Mouse (Mus musculus): Measurements from ENCODE around the gene Creg1. TPM values are rescaled to one million over a fixed set of nuclear protein-coding genes. Genes with fewer than 3 reads are reported as not detected.

The Creg1 gene
- polyA plus RNA-seq, 1 experiment from 2014 or later, result 35.2 TPM

GRCm38 (mm10) chr1:165726986-165727385 is 36.6 kb upstream of the Creg1 start:
- no peaks in the 10 kb centered on the region for H3K27me3 ChIP-seq (ENCODE audit: control insufficient read depth, insufficient read depth, low read length)
- H3K9me3 ChIP-seq (ENCODE audit: control insufficient read depth, low read length), result no peaks in the 10 kb centered on the region
- no peak for ATAC-seq (ENCODE audit: low FRiP score)
- no peak for DNase-seq (ENCODE audit: low spot score)
- WGBS, result 30% methylated on average over 1 of the region's 1 CpGs
- no peaks in the 10 kb centered on the region for H3K4me1 ChIP-seq (replicated peaks; ENCODE audit: control insufficient read depth, insufficient read depth, low read length)
- H3K4me2 ChIP-seq (replicated peaks), result no peak overlapping the region
- H3K27ac ChIP-seq, result no peak overlapping the region
- H3K9ac ChIP-seq, result no peak overlapping the region
- H3K36me3 ChIP-seq (replicated peaks; ENCODE audit: control insufficient read depth, insufficient read depth), result no peaks in the 10 kb centered on the region
- H3K4me3 ChIP-seq (replicated peaks; ENCODE audit: low read length), result no peak overlapping the region

- no peak overlapping the region for H3K27ac ChIP-seq
- H3K4me1 ChIP-seq (replicated peaks; ENCODE audit: control insufficient read depth, insufficient read depth, low read length), result no peaks in the 10 kb centered on the region
- H3K36me3 ChIP-seq (replicated peaks; ENCODE audit: control insufficient read depth, insufficient read depth), result no peaks in the 10 kb centered on the region
- no peak overlapping the region for H3K4me3 ChIP-seq (replicated peaks; ENCODE audit: low read length)
- H3K9me3 ChIP-seq (ENCODE audit: control insufficient read depth, low read length), result no peaks in the 10 kb centered on the region
- ATAC-seq (ENCODE audit: low FRiP score) (no peak), DNase-seq (ENCODE audit: low spot score) (no peak)
- no peak overlapping the region for H3K4me2 ChIP-seq (replicated peaks)
- H3K9ac ChIP-seq, result no peak overlapping the region
- WGBS, result 93% methylated on average over 3 of the region's 3 CpGs
- no peaks in the 10 kb centered on the region for H3K27me3 ChIP-seq (ENCODE audit: control insufficient read depth, insufficient read depth, low read length)
Observed at GRCm38 (mm10) chr1:165728057-165728639, 35.4 kb upstream of the Creg1 start.

DNA sequence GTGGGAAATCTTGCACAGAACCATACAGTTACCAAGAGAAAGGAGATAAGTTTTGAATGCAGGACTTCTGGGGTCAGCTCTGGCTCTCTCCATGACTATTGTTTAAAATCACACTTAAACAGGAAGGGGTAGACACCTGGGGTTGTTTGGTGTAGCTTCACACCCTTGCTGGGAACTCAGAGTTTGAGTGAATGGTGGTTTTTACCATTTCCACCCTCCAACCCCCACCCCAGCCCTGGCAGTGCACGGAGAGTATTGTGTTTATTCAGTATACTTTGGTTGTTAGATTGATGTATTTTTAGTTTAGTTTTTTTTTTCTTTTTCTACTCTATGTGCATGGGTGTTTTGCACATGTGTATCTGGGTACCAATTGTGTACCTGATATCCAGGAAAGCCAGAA is 33.4 kb upstream of the Creg1 start:
- H3K4me2 ChIP-seq (replicated peaks), result no peak overlapping the region
- H3K9ac ChIP-seq, result no peak overlapping the region
- DNase-seq (ENCODE audit: low spot score) (no peak), ATAC-seq (ENCODE audit: low FRiP score) (no peak)
- H3K27me3 ChIP-seq (ENCODE audit: control insufficient read depth, insufficient read depth, low read length), result no peaks in the 10 kb centered on the region
- H3K27ac ChIP-seq, result no peak overlapping the region
- no peaks in the 10 kb centered on the region for H3K36me3 ChIP-seq (replicated peaks; ENCODE audit: control insufficient read depth, insufficient read depth)
- 48% methylated on average over 1 of the region's 1 CpGs for WGBS
- H3K4me1 ChIP-seq (replicated peaks; ENCODE audit: control insufficient read depth, insufficient read depth, low read length), result no peaks in the 10 kb centered on the region
- H3K4me3 ChIP-seq (replicated peaks; ENCODE audit: low read length), result no peak overlapping the region
- no peaks in the 10 kb centered on the region for H3K9me3 ChIP-seq (ENCODE audit: control insufficient read depth, low read length)

- no peak overlapping the region for H3K4me2 ChIP-seq (replicated peaks)
- no peak overlapping the region for H3K4me3 ChIP-seq (replicated peaks; ENCODE audit: low read length)
- no peaks in the 10 kb centered on the region for H3K27me3 ChIP-seq (ENCODE audit: control insufficient read depth, insufficient read depth, low read length)
- H3K9ac ChIP-seq, result no peak overlapping the region
- 76% methylated on average over 6 of the region's 6 CpGs for WGBS
- no peaks in the 10 kb centered on the region for H3K36me3 ChIP-seq (replicated peaks; ENCODE audit: control insufficient read depth, insufficient read depth)
- ATAC-seq (ENCODE audit: low FRiP score) (no peak), DNase-seq (ENCODE audit: low spot score) (no peak)
- H3K27ac ChIP-seq, result no peak overlapping the region
- no peaks in the 10 kb centered on the region for H3K9me3 ChIP-seq (ENCODE audit: control insufficient read depth, low read length)
- H3K4me1 ChIP-seq (replicated peaks; ENCODE audit: control insufficient read depth, insufficient read depth, low read length), result no peaks in the 10 kb centered on the region
Observed at GRCm38 (mm10) chr1:165731553-165731952, 32.0 kb upstream of the Creg1 start.

- no peaks in the 10 kb centered on the region for H3K9me3 ChIP-seq (ENCODE audit: control insufficient read depth, low read length)
- H3K4me1 ChIP-seq (replicated peaks; ENCODE audit: control insufficient read depth, insufficient read depth, low read length), result no peaks in the 10 kb centered on the region
- ATAC-seq (ENCODE audit: low FRiP score) (no peak), DNase-seq (ENCODE audit: low spot score) (no peak)
- no peak overlapping the region for H3K4me2 ChIP-seq (replicated peaks)
- no peak overlapping the region for H3K9ac ChIP-seq
- H3K4me3 ChIP-seq (replicated peaks; ENCODE audit: low read length), result no peak overlapping the region
- H3K27ac ChIP-seq, result no peak overlapping the region
- H3K27me3 ChIP-seq (ENCODE audit: control insufficient read depth, insufficient read depth, low read length), result no peaks in the 10 kb centered on the region
- WGBS, result 92% methylated on average over 2 of the region's 2 CpGs
- H3K36me3 ChIP-seq (replicated peaks; ENCODE audit: control insufficient read depth, insufficient read depth), result no peaks in the 10 kb centered on the region
Observed at GRCm38 (mm10) chr1:165734840-165735239, 28.7 kb upstream of the Creg1 start.

DNA sequence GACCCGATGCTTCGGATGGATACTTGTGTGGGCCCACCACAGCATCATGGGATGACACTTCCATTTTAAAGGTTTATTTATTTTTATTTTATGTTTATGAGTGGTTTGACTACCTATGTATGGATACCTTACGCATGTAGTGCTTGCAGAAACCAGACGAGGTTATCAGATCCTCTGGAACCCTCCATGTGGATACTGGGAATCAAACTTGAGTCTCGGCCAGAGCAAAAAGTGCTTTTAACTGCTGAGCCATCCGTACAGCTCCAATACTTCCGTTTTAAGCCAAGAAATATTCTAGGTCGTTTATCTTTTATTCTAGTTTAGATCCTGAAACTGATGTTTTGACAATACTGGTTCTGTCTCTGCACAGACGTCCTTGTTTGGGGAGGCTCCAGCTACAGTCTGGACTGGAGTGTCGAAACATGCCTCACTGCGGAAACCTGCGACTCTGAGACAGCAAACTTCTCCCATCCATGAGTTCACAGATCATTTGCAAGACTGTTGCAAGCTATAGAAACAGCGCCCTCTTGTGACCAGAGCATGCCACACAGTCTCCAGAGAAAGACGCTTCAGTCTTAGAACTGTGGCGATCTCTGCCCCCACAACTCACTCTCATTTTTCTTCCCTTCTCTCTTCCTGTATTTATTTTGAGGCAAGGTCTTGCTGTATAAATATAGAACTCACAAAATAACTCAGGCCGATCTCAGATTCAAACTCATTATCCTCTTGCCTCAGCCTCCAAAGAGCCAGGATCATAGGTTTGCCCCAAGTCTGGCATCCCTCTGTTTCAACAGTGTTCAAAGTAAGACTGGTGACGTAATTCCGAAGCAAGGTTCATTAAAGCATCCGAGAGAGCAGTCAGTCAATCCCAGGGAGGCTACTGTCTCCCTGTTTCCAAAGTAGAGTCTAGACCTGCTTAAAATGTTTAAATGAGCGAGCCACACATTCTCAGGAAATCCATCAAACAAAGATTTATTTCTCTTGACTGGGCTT is 27.4 kb upstream of the Creg1 start:
- Histone ChIP-seq H3K9ac (no peak overlapping the region), H3K4me3 (replicated peaks; ENCODE audit: low read length) (no peak overlapping the region), H3K4me2 (replicated peaks) (no peak overlapping the region), H3K36me3 (replicated peaks; ENCODE audit: control insufficient read depth, insufficient read depth) (no peaks in the 10 kb centered on the region), H3K27ac (no peak overlapping the region), H3K4me1 (replicated peaks; ENCODE audit: control insufficient read depth, insufficient read depth, low read length) (no peaks in the 10 kb centered on the region), H3K9me3 (ENCODE audit: control insufficient read depth, low read length) (no peaks in the 10 kb centered on the region), H3K27me3 (ENCODE audit: control insufficient read depth, insufficient read depth, low read length) (no peaks in the 10 kb centered on the region)
- 40% methylated on average over 20 of the region's 20 CpGs for WGBS
- DNase-seq (ENCODE audit: low spot score), result peak; percentile 96
- ATAC-seq (ENCODE audit: low FRiP score), result peak; percentile 72; the same call in 1 of the 2 replicates

- ATAC-seq (ENCODE audit: low FRiP score), result no peak
- no peaks in the 10 kb centered on the region for H3K9me3 ChIP-seq (ENCODE audit: control insufficient read depth, low read length)
Observed at GRCm38 (mm10) chr1:165737451-165737850, 26.1 kb upstream of the Creg1 start.

DNA sequence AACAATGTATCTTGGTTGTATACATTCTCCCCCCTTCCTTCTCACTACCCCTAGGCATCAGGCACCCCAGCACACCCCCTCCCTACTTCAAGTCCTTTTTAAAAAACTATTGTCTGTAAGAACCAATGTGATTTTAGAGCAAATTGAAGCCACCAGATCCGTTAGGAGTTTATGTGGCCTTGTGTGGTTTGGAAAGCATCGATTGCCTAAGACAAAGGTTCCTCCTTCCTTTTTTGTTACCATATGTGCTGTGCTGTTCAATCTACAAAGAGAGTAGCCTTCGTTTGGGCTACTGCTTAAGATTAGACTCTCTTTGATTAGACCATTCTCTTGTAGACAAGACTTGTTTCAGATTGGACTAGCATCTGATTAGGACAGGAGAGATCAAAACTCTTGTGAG is 25.7 kb upstream of the Creg1 start:
- Histone ChIP-seq H3K9ac (no peak overlapping the region), H3K4me2 (replicated peaks) (no peak overlapping the region), H3K4me3 (replicated peaks; ENCODE audit: low read length) (no peak overlapping the region), H3K27ac (no peak overlapping the region), H3K36me3 (replicated peaks; ENCODE audit: control insufficient read depth, insufficient read depth) (no peaks in the 10 kb centered on the region), H3K9me3 (ENCODE audit: control insufficient read depth, low read length) (no peaks in the 10 kb centered on the region), H3K4me1 (replicated peaks; ENCODE audit: control insufficient read depth, insufficient read depth, low read length) (no peaks in the 10 kb centered on the region), H3K27me3 (ENCODE audit: control insufficient read depth, insufficient read depth, low read length) (no peaks in the 10 kb centered on the region)
- WGBS, result 62% methylated on average over 3 of the region's 3 CpGs
- ATAC-seq (ENCODE audit: low FRiP score) (no peak), DNase-seq (ENCODE audit: low spot score) (no peak)

More at GRCm38 (mm10) chr1:165737451-165737850, 26.1 kb upstream of the Creg1 start:
- Histone ChIP-seq H3K4me1 (replicated peaks; ENCODE audit: control insufficient read depth, insufficient read depth, low read length) (no peaks in the 10 kb centered on the region), H3K27ac (no peak overlapping the region), H3K4me2 (replicated peaks) (no peak overlapping the region), H3K36me3 (replicated peaks; ENCODE audit: control insufficient read depth, insufficient read depth) (no peaks in the 10 kb centered on the region), H3K4me3 (replicated peaks; ENCODE audit: low read length) (no peak overlapping the region), H3K27me3 (ENCODE audit: control insufficient read depth, insufficient read depth, low read length) (no peaks in the 10 kb centered on the region), H3K9ac (no peak overlapping the region)
- WGBS, result 49% methylated on average over 5 of the region's 5 CpGs
- no peak for DNase-seq (ENCODE audit: low spot score)

- ATAC-seq (ENCODE audit: low FRiP score) (no peak), DNase-seq (ENCODE audit: low spot score) (no peak)
- Histone ChIP-seq H3K27ac (no peak overlapping the region), H3K27me3 (ENCODE audit: control insufficient read depth, insufficient read depth, low read length) (no peaks in the 10 kb centered on the region), H3K9ac (no peak overlapping the region), H3K36me3 (replicated peaks; ENCODE audit: control insufficient read depth, insufficient read depth) (no peaks in the 10 kb centered on the region), H3K9me3 (ENCODE audit: control insufficient read depth, low read length) (no peaks in the 10 kb centered on the region), H3K4me3 (replicated peaks; ENCODE audit: low read length) (no peak overlapping the region), H3K4me1 (replicated peaks; ENCODE audit: control insufficient read depth, insufficient read depth, low read length) (no peaks in the 10 kb centered on the region), H3K4me2 (replicated peaks) (no peak overlapping the region)
- WGBS, result 94% methylated on average over 1 of the region's 1 CpGs
Observed at GRCm38 (mm10) chr1:165738985-165739384, 24.6 kb upstream of the Creg1 start.

Data from hindbrain, embryonic 14.5 days (tissue).